Mouse (Mus musculus) thymus, adult 2 months (tissue): ENCODE measurements around the gene Bche.

Experiments used
- CTCF ChIP-seq: fragments of 200-500 bp; IDR thresholded peaks from 2 replicates; pipeline ENCODE4 v1.5.1; 2012; ENCODE audit warnings: mild to moderate bottlenecking, control low read depth, low read length, moderate library complexity, borderline replicate concordance; ENCODE audit not compliant: control insufficient read depth, poor library complexity, insufficient read depth; ENCODE audit errors: extremely low read depth
- POLR2A ChIP-seq: fragments of 200-500 bp; IDR thresholded peaks from 2 replicates; pipeline ENCODE4 v1.6.1; 2012; ENCODE audit warnings: mild to moderate bottlenecking, low read length, control low read depth, moderate library complexity; ENCODE audit not compliant: control insufficient read depth, poor library complexity, insufficient read depth; ENCODE audit errors: extremely low read depth

GRCm38 (mm10) chr3:73611421-73611820 is 96.8 kb downstream of the Bche start:
- TF ChIP-seq POLR2A (no peak), CTCF (no peak)
